Mouse (Mus musculus): ENCODE measurements around the gene Gm7714. TPM values are rescaled to one million over a fixed set of nuclear protein-coding genes. Genes with fewer than 3 reads are reported as not detected.
"Not testable (repeated sequence)": the region's sequence is repeated elsewhere in the genome, so short reads cannot be mapped to it uniquely, and the experiment has no call there.

Gm7714 gene
- total RNA-seq (2021): not detected
- long read RNA-seq, experiment 1: 0 reads
- long read RNA-seq, experiment 2: 0 reads

DNA sequence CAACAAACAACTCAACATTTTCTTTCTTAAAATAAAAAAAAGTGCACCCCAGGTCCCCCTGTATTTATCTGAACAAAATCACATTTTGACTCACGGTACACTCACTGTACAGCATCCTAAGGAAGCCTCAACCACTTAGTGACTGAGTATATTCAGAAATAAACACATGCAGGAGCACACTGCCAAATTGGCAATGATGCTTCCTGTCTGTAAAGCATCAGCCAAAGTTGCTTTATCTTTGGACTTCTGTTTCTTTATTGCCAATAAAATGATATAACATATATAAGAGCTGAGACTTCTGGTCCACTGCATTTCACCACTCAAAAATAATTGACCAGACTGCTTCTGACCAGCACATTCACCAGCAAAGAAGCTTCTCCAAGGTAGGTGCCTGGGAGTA is at the start of gene Gm7714:
Gm7714 (plus strand) TSS at position 301 of the 400 bp plus-strand sequence.
- no peak for DNase-seq (ENCODE audit: low spot score in 2 of 2)

DNA sequence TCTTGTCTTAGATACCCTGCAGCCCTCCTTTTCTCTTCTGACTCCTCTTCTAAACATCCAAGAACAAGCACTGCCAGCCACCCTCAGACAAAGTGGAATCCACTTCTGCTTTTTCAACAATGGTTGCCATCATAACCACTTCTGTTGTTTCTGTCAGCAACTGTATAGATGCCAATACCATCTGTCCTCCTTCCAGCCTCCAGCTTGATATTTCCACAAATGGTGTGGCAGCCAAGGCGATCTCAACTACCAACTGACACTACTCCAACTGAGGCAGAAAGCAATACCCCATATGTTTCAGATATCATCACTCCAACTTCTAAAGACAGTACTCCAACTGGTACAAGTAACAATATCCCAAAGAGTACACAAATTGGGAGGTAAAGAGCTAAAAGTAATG is 12.2 kb upstream of the Gm7714 start:
- no peak for DNase-seq (ENCODE audit: low spot score in 2 of 2)

DNA sequence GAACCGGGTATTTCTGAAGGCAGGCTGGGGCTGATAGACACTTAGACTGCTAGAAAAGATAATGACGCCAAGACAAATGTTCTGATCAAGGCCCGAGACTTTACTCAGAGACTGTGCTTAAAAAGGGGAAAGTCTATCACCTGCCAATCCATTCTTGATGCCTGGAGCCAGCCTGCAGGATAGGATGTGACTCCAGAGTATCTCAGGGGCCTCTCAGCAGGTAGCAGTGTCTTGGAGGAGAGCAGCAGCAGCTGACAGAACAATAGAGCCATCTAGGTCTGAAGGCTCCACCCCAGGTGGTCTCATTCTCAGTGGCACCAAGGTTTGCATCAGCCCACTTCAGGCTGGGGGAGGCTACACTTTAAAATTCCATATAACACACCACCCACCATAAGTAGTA is 42.6 kb downstream of the Gm7714 start:
- DNase-seq (ENCODE audit: low spot score in 2 of 2): not testable (repeated sequence)

- DNase-seq (ENCODE audit: low spot score in 2 of 2): no peak
These were observed 48.3 kb downstream of the Gm7714 start, which contains the start of gene Prol1 for GRCm38 (mm10) chr5:88317012-88317411. Prol1 (plus strand) TSS chr5:88317312.

Other genes starting within 250 kb of the Gm7714 start
- not detected for gene Smr2, start 182.4 kb upstream of the Gm7714 start, total RNA-seq (2021)
- gene Gm11116, start 157.4 kb upstream of the Gm7714 start, total RNA-seq (2021): not detected
- not detected for gene Gm11115, start 114.8 kb upstream of the Gm7714 start, total RNA-seq (2021)
- not detected for gene Prol1, start 48.4 kb downstream of the Gm7714 start, total RNA-seq (2021)
- gene Amtn, start 107.2 kb downstream of the Gm7714 start, total RNA-seq (2021): not detected
- not detected for gene Ambn, start 187.1 kb downstream of the Gm7714 start, total RNA-seq (2021)
- gene Enam, start 219.1 kb downstream of the Gm7714 start, total RNA-seq (2021): not detected